Mouse (Mus musculus): Measurements from ENCODE around the gene Sv2b. TPM values are rescaled to one million over a fixed set of nuclear protein-coding genes. Genes with fewer than 3 reads are reported as not detected.

The Sv2b gene
- polyA plus RNA-seq, 1 experiment, result not detected

GRCm38 (mm10) chr7:75085473-75085872, 223.6 kb downstream of the Sv2b start:
- TF ChIP-seq GATA1 (IDR thresholded peaks at IDR 0.05; ENCODE audit: low read length), result no peak

DNA sequence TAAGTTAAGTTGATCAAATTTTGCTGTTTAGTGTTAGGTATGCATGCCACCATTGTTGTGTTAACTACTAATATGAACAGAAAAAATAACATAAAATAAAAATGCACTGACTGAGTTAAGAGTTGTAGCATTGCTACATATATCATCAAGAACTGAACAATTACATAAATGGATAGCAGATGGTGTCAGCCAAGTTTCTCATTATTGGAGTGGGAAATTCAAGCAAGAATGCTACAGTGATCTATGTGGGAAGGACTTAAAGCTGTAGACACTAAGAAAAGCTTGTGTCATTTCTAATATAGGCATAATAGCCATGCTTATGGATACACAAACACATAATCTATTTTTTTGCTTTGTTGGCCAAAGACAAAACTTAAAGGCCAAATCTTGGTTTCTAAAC, 228.9 kb downstream of the Sv2b start:
- TF ChIP-seq GATA1 (IDR thresholded peaks at IDR 0.05; ENCODE audit: low read length), result no peak

- no peak for TF ChIP-seq GATA1 (IDR thresholded peaks at IDR 0.05; ENCODE audit: low read length)
Observed at GRCm38 (mm10) chr7:75077560-75078208, 231.4 kb downstream of the Sv2b start.

Other genes with a start within 250 kb of the Sv2b start
- gene Akap13, start 146.3 kb upstream of the Sv2b start, polyA plus RNA-seq (2012), result 2.8 and 4.7 TPM in 2 replicates